Mouse (Mus musculus): ENCODE measurements at regions not wholly inside any gene's neighbourhood (a gene's known extent, or its start where the extent isn't known, plus 50 kb on each side); places are given as distances from the start of the nearest gene placed in this dataset.

DNA sequence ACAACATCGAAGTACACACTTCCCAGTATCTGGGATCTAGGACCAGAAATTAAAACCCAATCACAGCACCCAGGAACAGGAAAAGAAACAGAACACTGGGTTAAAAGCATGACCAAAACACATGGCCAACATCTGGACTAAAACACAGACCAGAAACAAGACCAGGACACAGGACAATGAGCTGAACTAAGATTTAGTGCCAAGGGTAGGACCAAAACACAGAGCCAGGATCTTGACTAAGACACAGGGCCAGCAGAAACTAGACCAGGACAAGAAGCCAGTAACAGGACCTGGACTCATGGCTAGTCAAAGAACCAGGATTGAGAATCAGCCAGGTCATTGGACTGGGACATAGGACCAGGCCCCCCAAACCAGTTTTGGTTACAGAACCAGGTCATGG is 149.6 kb upstream of the Klf6 start:
- DNase-seq (ENCODE audit: low spot score) (no peak), ATAC-seq (replicated peaks; ENCODE audit: insufficient number of reproducible peaks, low FRiP score, low TSS enrichment, low read depth) (no peak)
- H3K4me3 ChIP-seq (ENCODE audit: low read depth, low read length) = no peak overlapping the region
- H3K27ac ChIP-seq (replicated peaks; ENCODE audit: low read depth, low read length) = no peak overlapping the region
- no peaks in the 10 kb centered on the region for H3K4me1 ChIP-seq (ENCODE audit: control insufficient read depth, insufficient read depth, low read length)
- no peaks in the 10 kb centered on the region for H3K27me3 ChIP-seq (ENCODE audit: control insufficient read depth, insufficient read depth, low read length)
- H3K4me2 ChIP-seq (ENCODE audit: low read depth, low read length) = no peak overlapping the region
- WGBS = 84% methylated on average over 1 of the region's 1 CpGs
- H3K36me3 ChIP-seq (replicated peaks; ENCODE audit: control insufficient read depth, insufficient read depth, low read depth, low read length) = no peaks in the 10 kb centered on the region
- no peak overlapping the region for H3K9ac ChIP-seq (replicated peaks; ENCODE audit: low read length)
- no peaks in the 10 kb centered on the region for H3K9me3 ChIP-seq (replicated peaks; ENCODE audit: control insufficient read depth, low read length)

DNA sequence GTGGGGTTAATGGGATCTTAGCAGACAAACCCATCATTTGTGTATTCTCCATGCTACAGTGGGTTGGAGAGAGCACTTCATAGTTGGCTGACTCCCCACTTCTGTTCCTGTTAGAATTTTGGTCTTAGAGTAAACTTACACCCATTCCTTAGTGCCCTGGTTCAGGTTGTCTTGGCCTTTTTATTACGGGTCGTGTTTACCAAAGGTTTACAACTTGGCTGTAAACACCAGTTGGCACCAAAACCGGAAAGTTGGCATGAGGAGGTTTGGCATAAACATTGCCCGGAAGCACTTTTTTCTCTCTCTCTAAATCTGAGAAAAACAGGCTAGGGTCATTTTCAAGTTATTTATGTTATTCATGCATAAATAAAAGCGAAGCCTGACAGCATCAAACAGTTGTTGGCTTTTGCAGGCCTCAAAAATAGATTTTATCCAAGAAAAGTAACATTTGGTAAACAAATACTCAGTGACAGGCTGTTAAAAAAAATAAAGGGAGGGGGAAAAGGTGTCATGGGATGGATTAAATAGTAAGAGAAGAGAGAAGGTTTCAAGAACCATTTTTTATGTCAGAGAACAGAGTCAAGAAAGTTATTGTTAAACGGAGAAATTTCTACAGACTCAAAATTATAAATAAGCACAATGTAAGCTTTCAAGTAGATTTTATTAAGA is 148.0 kb upstream of the Klf6 start:
- no peak overlapping the region for H3K9ac ChIP-seq (replicated peaks; ENCODE audit: low read length)
- H3K27ac ChIP-seq (replicated peaks; ENCODE audit: low read depth, low read length) = no peak overlapping the region
- H3K4me1 ChIP-seq (ENCODE audit: control insufficient read depth, insufficient read depth, low read length) = no peaks in the 10 kb centered on the region
- no peaks in the 10 kb centered on the region for H3K27me3 ChIP-seq (ENCODE audit: control insufficient read depth, insufficient read depth, low read length)
- DNase-seq (ENCODE audit: low spot score) (no peak), ATAC-seq (replicated peaks; ENCODE audit: insufficient number of reproducible peaks, low FRiP score, low TSS enrichment, low read depth) (no peak)
- no peak overlapping the region for H3K4me3 ChIP-seq (ENCODE audit: low read depth, low read length)
- no peaks in the 10 kb centered on the region for H3K9me3 ChIP-seq (replicated peaks; ENCODE audit: control insufficient read depth, low read length)
- WGBS = 88% methylated on average over 6 of the region's 6 CpGs
- H3K36me3 ChIP-seq (replicated peaks; ENCODE audit: control insufficient read depth, insufficient read depth, low read depth, low read length) = no peaks in the 10 kb centered on the region
- H3K4me2 ChIP-seq (ENCODE audit: low read depth, low read length) = no peak overlapping the region

DNA sequence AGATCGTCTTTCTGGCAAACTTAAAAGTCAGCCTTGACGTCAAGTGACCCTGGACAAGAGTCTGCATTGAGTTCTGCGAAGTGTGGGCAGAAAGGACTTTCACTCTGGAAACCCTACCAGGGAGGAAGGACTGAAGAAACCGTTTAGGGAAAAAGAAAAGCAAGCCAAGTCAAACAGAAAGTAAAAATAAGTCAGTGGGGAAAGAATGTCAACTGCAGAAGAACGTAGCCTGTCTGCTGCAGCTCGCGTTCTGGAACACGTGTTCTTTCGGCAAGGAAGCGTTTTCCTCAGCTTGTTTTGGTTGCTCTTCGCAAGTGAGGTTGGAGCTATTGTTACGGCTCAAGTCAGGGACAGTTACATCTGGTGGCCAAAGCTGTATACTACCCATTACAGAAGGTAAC is 147.1 kb upstream of the Klf6 start:
- Histone ChIP-seq H3K27ac (replicated peaks; ENCODE audit: low read depth, low read length) (no peak overlapping the region), H3K9me3 (replicated peaks; ENCODE audit: control insufficient read depth, low read length) (no peaks in the 10 kb centered on the region), H3K4me3 (ENCODE audit: low read depth, low read length) (no peak overlapping the region), H3K4me1 (ENCODE audit: control insufficient read depth, insufficient read depth, low read length) (no peaks in the 10 kb centered on the region), H3K27me3 (ENCODE audit: control insufficient read depth, insufficient read depth, low read length) (no peaks in the 10 kb centered on the region), H3K9ac (replicated peaks; ENCODE audit: low read length) (no peak overlapping the region), H3K36me3 (replicated peaks; ENCODE audit: control insufficient read depth, insufficient read depth, low read depth, low read length) (no peaks in the 10 kb centered on the region), H3K4me2 (ENCODE audit: low read depth, low read length) (no peak overlapping the region)
- no peak for ATAC-seq (replicated peaks; ENCODE audit: insufficient number of reproducible peaks, low FRiP score, low TSS enrichment, low read depth)
- 77% methylated on average over 12 of the region's 12 CpGs for WGBS
- no peak for DNase-seq (ENCODE audit: low spot score)

DNA sequence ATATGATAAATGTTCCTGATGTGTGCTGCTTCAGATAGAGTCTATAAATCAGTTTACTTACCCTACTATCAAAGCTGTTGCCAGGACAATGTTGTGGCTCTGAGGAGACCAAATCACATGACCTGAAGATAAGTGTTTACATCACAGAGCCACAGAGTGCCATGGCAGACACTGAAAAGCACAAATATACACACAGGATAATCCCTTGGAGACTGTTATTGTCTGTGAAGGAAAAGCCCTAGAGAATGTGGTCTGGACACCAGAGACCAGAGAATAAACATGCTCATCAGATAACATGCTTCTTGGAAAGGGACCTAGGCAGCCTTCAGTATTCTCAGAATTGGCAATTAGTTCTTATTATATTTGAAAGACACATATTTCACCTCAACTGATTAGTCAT is 146.5 kb upstream of the Klf6 start:
- Histone ChIP-seq H3K4me3 (ENCODE audit: low read depth, low read length) (no peak overlapping the region), H3K4me2 (ENCODE audit: low read depth, low read length) (no peak overlapping the region), H3K36me3 (replicated peaks; ENCODE audit: control insufficient read depth, insufficient read depth, low read depth, low read length) (no peaks in the 10 kb centered on the region), H3K27me3 (ENCODE audit: control insufficient read depth, insufficient read depth, low read length) (no peaks in the 10 kb centered on the region), H3K9ac (replicated peaks; ENCODE audit: low read length) (no peak overlapping the region), H3K27ac (replicated peaks; ENCODE audit: low read depth, low read length) (no peak overlapping the region), H3K9me3 (replicated peaks; ENCODE audit: control insufficient read depth, low read length) (no peaks in the 10 kb centered on the region), H3K4me1 (ENCODE audit: control insufficient read depth, insufficient read depth, low read length) (no peaks in the 10 kb centered on the region)
- no peak for DNase-seq (ENCODE audit: low spot score)
- ATAC-seq (replicated peaks; ENCODE audit: insufficient number of reproducible peaks, low FRiP score, low TSS enrichment, low read depth) = no peak

DNA sequence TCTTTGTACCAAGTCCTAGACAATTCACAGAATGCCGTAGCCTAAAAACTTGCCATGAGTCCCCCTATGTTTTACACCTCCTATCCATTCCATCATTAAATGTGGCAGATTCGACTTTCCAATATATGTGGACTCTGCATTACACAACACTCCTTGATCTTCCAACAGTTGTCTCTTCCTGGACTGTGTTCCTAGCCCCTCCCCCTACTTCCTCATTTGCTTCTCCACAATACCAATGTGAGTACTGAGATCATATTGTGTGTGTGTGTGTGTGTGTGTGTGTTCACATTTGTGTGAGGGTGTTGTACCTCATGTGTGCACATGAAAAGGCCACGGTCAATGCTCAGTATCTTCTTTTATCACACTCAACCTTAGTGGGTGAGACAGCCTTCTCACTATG is 144.5 kb upstream of the Klf6 start:
- H3K4me2 ChIP-seq (ENCODE audit: low read depth, low read length) = no peak overlapping the region
- H3K27me3 ChIP-seq (ENCODE audit: control insufficient read depth, insufficient read depth, low read length) = no peaks in the 10 kb centered on the region
- H3K36me3 ChIP-seq (replicated peaks; ENCODE audit: control insufficient read depth, insufficient read depth, low read depth, low read length) = no peaks in the 10 kb centered on the region
- DNase-seq (ENCODE audit: low spot score) = no peak
- no peak for ATAC-seq (replicated peaks; ENCODE audit: insufficient number of reproducible peaks, low FRiP score, low TSS enrichment, low read depth)
- H3K4me1 ChIP-seq (ENCODE audit: control insufficient read depth, insufficient read depth, low read length) = no peaks in the 10 kb centered on the region
- no peak overlapping the region for H3K27ac ChIP-seq (replicated peaks; ENCODE audit: low read depth, low read length)
- no peak overlapping the region for H3K4me3 ChIP-seq (ENCODE audit: low read depth, low read length)
- H3K9ac ChIP-seq (replicated peaks; ENCODE audit: low read length) = no peak overlapping the region
- WGBS = 86% methylated on average over 3 of the region's 3 CpGs
- H3K9me3 ChIP-seq (replicated peaks; ENCODE audit: control insufficient read depth, low read length) = no peaks in the 10 kb centered on the region

DNA sequence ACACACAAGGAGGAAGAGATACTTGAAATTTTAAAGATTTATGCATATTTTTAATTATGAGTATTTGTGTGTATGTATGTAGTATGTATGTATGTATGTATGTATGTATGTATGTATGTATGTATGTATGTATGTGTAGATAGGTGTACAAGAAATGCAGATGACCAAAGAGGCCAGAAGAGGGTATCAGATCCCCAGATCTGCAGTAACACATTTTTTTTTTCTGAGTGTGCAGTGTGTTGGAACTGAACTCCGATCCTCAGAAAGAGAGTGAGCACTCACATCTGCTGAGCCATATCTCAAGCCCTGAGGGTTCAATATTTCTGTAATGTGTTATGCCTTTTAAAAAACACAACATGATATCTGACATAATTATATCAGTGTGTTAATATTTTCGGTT is 138.0 kb upstream of the Klf6 start:
- WGBS = 86% methylated on average over 2 of the region's 2 CpGs
- H3K27me3 ChIP-seq (ENCODE audit: control insufficient read depth, insufficient read depth, low read length) = no peaks in the 10 kb centered on the region
- H3K9me3 ChIP-seq (replicated peaks; ENCODE audit: control insufficient read depth, low read length) = no peaks in the 10 kb centered on the region
- H3K4me1 ChIP-seq (ENCODE audit: control insufficient read depth, insufficient read depth, low read length) = no peaks in the 10 kb centered on the region
- no peak for DNase-seq (ENCODE audit: low spot score)
- H3K4me3 ChIP-seq (ENCODE audit: low read depth, low read length) = no peak overlapping the region
- ATAC-seq (replicated peaks; ENCODE audit: insufficient number of reproducible peaks, low FRiP score, low TSS enrichment, low read depth) = no peak
- no peaks in the 10 kb centered on the region for H3K36me3 ChIP-seq (replicated peaks; ENCODE audit: control insufficient read depth, insufficient read depth, low read depth, low read length)
- no peak overlapping the region for H3K4me2 ChIP-seq (ENCODE audit: low read depth, low read length)
- no peak overlapping the region for H3K27ac ChIP-seq (replicated peaks; ENCODE audit: low read depth, low read length)
- H3K9ac ChIP-seq (replicated peaks; ENCODE audit: low read length) = no peak overlapping the region

- Histone ChIP-seq H3K27me3 (ENCODE audit: control insufficient read depth, insufficient read depth, low read length) (no peaks in the 10 kb centered on the region), H3K4me3 (ENCODE audit: low read depth, low read length) (no peak overlapping the region), H3K9ac (replicated peaks; ENCODE audit: low read length) (no peak overlapping the region), H3K27ac (replicated peaks; ENCODE audit: low read depth, low read length) (no peak overlapping the region), H3K36me3 (replicated peaks; ENCODE audit: control insufficient read depth, insufficient read depth, low read depth, low read length) (no peaks in the 10 kb centered on the region), H3K4me2 (ENCODE audit: low read depth, low read length) (no peak overlapping the region), H3K4me1 (ENCODE audit: control insufficient read depth, insufficient read depth, low read length) (no peaks in the 10 kb centered on the region), H3K9me3 (replicated peaks; ENCODE audit: control insufficient read depth, low read length) (no peaks in the 10 kb centered on the region)
- ATAC-seq (replicated peaks; ENCODE audit: insufficient number of reproducible peaks, low FRiP score, low TSS enrichment, low read depth) (no peak), DNase-seq (ENCODE audit: low spot score) (no peak)
- WGBS = 52% methylated on average over 1 of the region's 1 CpGs
Observed at GRCm38 (mm10) chr13:5724364-5724763, 136.9 kb upstream of the Klf6 start.

- Histone ChIP-seq H3K27ac (replicated peaks; ENCODE audit: low read depth, low read length) (no peak overlapping the region), H3K36me3 (replicated peaks; ENCODE audit: control insufficient read depth, insufficient read depth, low read depth, low read length) (no peaks in the 10 kb centered on the region), H3K4me3 (ENCODE audit: low read depth, low read length) (no peak overlapping the region), H3K9ac (replicated peaks; ENCODE audit: low read length) (no peak overlapping the region), H3K4me1 (ENCODE audit: control insufficient read depth, insufficient read depth, low read length) (no peaks in the 10 kb centered on the region), H3K27me3 (ENCODE audit: control insufficient read depth, insufficient read depth, low read length) (no peaks in the 10 kb centered on the region), H3K9me3 (replicated peaks; ENCODE audit: control insufficient read depth, low read length) (no peaks in the 10 kb centered on the region), H3K4me2 (ENCODE audit: low read depth, low read length) (no peak overlapping the region)
- 81% methylated on average over 4 of the region's 4 CpGs for WGBS
- DNase-seq (ENCODE audit: low spot score) (no peak), ATAC-seq (replicated peaks; ENCODE audit: insufficient number of reproducible peaks, low FRiP score, low TSS enrichment, low read depth) (no peak)
Observed at GRCm38 (mm10) chr13:5725984-5726383, 135.3 kb upstream of the Klf6 start.

All from embryonic facial prominence, embryonic 11.5 days (tissue).